Mouse (Mus musculus) hematopoietic multipotent progenitor cell, adult 10-12 weeks (in vitro differentiated cells): ENCODE results near the gene Ttc33. TPM values are rescaled to one million over a fixed set of nuclear protein-coding genes. Genes with fewer than 3 reads are reported as not detected.

Source experiments
- polyA plus RNA-seq: library from polyadenylated mRNA; stranded (reverse); fragments of >175 nt; gene quantifications from 2 replicates; pipeline ENCODE4 v1.2.3, GENCODE M21; 2012; ENCODE audit warnings: low replicate concordance

Ttc33 gene
- 2.5 and 32.9 TPM in 2 replicates for polyA plus RNA-seq

GRCm38 (mm10) chr15:5185366-5186292 is at the start of gene Ttc33:
Ttc33 (plus strand) TSS chr15:5185525.

GRCm38 (mm10) chr15:5143361-5144020 is 41.8 kb upstream of the Ttc33 start, which contains the start of gene Prkaa1:
Prkaa1 (plus strand) TSS chr15:5143861.

GRCm38 (mm10) chr15:5243959-5244905 is 58.9 kb downstream of the Ttc33 start, which contains the start of gene Ptger4:
Ptger4 (minus strand) TSS chr15:5244187.

Other genes starting within 250 kb of the Ttc33 start
- gene C7, start 121.8 kb upstream of the Ttc33 start, polyA plus RNA-seq = not detected in 2 replicates
- 5.4 and 10.6 TPM in 2 replicates for gene Card6, start 77.0 kb upstream of the Ttc33 start, polyA plus RNA-seq
- gene Rpl37, start 68.9 kb upstream of the Ttc33 start, polyA plus RNA-seq = 38.1 and 90.1 TPM in 2 replicates
- gene Prkaa1, start 41.7 kb upstream of the Ttc33 start, polyA plus RNA-seq = 2.6 and 3.0 TPM in 2 replicates
- gene Ptger4, start 58.7 kb downstream of the Ttc33 start, polyA plus RNA-seq = 17.8 and 26.5 TPM in 2 replicates